Comparison of ENCODE assay signal across 10 mouse cellular contexts in the genomic region with DNA sequence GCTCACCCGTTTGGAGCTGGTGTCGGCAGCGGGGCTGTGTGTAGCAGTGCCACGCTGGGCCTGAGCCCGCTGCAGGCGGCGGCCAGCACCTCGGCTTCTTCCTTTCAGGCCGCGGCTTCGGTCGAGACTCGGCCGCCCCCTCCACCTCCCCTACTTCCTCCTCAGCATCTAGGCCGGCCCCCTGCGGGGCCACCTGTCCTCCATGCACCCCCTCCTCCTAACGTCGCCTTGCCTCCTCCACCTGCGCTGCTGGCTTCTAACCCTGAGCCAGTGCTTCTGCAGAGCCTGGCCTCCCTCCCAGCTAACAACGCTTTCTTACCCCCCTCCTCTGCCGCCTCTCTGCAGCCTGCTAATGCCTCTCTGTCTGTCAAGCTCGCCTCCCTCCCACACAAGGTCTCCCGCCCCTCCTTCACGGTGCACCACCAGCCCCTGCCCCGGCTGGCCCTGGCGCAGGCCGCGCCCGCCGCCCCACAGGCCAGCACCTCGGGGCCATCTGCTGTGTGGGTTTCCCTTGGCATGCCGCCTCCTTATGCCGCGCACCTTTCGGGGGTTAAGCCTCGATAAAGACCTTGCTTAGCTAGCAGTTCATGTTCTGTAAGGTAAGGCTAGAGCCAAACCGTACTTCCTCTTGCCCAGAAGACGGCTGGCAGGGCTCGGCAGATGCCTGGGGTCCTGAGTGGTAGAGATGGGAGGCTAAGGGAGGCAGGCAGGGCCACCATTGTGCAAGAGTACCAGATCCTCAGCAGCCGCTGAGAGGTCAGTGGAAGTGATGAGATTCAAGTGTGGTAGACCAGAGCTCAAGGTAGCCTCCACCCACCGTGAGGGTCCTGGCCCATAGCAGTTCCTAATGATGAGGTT. TPM values are rescaled to one million over a fixed set of nuclear protein-coding genes. Genes with fewer than 3 reads are reported as not detected.
DNase-seq lines count a peak whose midpoint lies in the region; ATAC-seq lines count a peak whose summit lies in the region.
"Had no signal": no experiment of that assay in that cellular context is flagged by ENCODE, and none has a peak within 500 bp of the region (broad histone marks: within the 10 kb centered on the region; RNA-seq: fewer than 3 reads in every experiment).

No protein-coding gene starts in this region.

- peaks cover 37% of the 10 kb centered on the region for H3K4me1 ChIP-seq in heart, embryonic 13.5 days

- no peaks in the 10 kb centered on the region for H3K9me3 ChIP-seq in heart, embryonic 13.5 days
- H3K9me3 ChIP-seq: embryonic facial prominence, embryonic 12.5 days; neural tube, embryonic 12.5 days had no signal

- peaks cover 93% of the 10 kb centered on the region for H3K36me3 ChIP-seq in heart, embryonic 13.5 days

- ATAC-seq in heart, embryonic 13.5 days (ENCODE audit: extremely low read depth, insufficient number of reproducible peaks, low FRiP score, low TSS enrichment), result no peak
- peak; percentile 30 for ATAC-seq in common myeloid progenitor, adult 5-6 weeks (replicated peaks; ENCODE audit: low read depth, poor library complexity, severe bottlenecking)

- no peak for DNase-seq in heart, postnatal 10 days
- peak; percentile 60 for DNase-seq in ovary, adult 18-20 months (ENCODE audit: low spot score)
- DNase-seq in ovary, postnatal 14 days (ENCODE audit: low spot score), result no peak
- DNase-seq in thymus, postnatal 25 days, result peak; percentile 79
- no peak for DNase-seq in yolk sac, embryonic 10.5 days (ENCODE audit: low spot score)
- no peak for DNase-seq in right cerebral cortex, adult 2 months (ENCODE audit: low spot score in 2 of 2)

- intact Hi-C loops in heart, postnatal 10 days (cut with DNase I), result no loop called here

- peak overlapping the region; percentile 78 for H3K27ac ChIP-seq in heart, embryonic 13.5 days (replicated peaks)
- H3K27ac ChIP-seq: embryonic facial prominence, embryonic 12.5 days; neural tube, embryonic 12.5 days had no signal

- peak overlapping the region; percentile 55 for H3K9ac ChIP-seq in heart, embryonic 13.5 days
- H3K9ac ChIP-seq: embryonic facial prominence, embryonic 12.5 days; neural tube, embryonic 12.5 days had no signal

- no peak overlapping the region for H3K4me3 ChIP-seq in heart, embryonic 13.5 days
- H3K4me3 ChIP-seq: embryonic facial prominence, embryonic 12.5 days; neural tube, embryonic 12.5 days had no signal

- H3K4me2 ChIP-seq in heart, embryonic 13.5 days, result peak overlapping the region; percentile 18; the same call in 1 of the 2 replicates
- H3K4me2 ChIP-seq: embryonic facial prominence, embryonic 12.5 days; neural tube, embryonic 12.5 days had no signal

- 72% methylated on average over 41 of the region's 41 CpGs for WGBS in heart, embryonic 13.5 days

- H3K27me3 ChIP-seq in heart, embryonic 13.5 days (replicated peaks), result no peaks in the 10 kb centered on the region
- H3K27me3 ChIP-seq: embryonic facial prominence, embryonic 12.5 days; neural tube, embryonic 12.5 days had no signal

RNA-seq across cellular contexts. Expression of a gene that starts 5.6 kb away (rescaled TPM):
- polyA plus RNA-seq in heart, embryonic 13.5 days (2015; fragmentation: Nextera tagmentation; extraction: Ambion mirVana), result 46.3 and 53.4 TPM in 2 replicates
- 10 to 100 TPM; 36.8 to 41.4 TPM for total RNA-seq in heart, postnatal 10 days (2021)
- 26.6 and 46.7 TPM in 2 replicates for total RNA-seq in common myeloid progenitor, adult 5-6 weeks (2017)

RNA-seq across cellular contexts. Expression of a gene that starts 6.0 kb away (rescaled TPM):
- 79.6 and 86.5 TPM in 2 replicates for polyA plus RNA-seq in heart, embryonic 13.5 days (2015; fragmentation: Nextera tagmentation; extraction: Ambion mirVana)
- 10 to 100 TPM; 32.6 to 32.9 TPM for total RNA-seq in heart, postnatal 10 days (2021)
- 36.7 and 43.0 TPM in 2 replicates for total RNA-seq in common myeloid progenitor, adult 5-6 weeks (2017)

RNA-seq across cellular contexts. Expression of a gene that starts 12.6 kb away (rescaled TPM):
- 0.11 TPM in 1 of 2 replicates, not detected in the other for polyA plus RNA-seq in heart, embryonic 13.5 days (2015; fragmentation: Nextera tagmentation; extraction: Ambion mirVana)
- under 1 TPM; 0.41 to 0.45 TPM for total RNA-seq in heart, postnatal 10 days (2021)
- total RNA-seq in common myeloid progenitor, adult 5-6 weeks (2017), result 0.58 TPM in 1 of 2 replicates, not detected in the other
- polyA plus RNA-seq: embryonic facial prominence, embryonic 12.5 days; neural tube, embryonic 12.5 days had no signal

RNA-seq across cellular contexts. Expression of a gene that starts 20.9 kb away (rescaled TPM):
- 5.7 and 5.9 TPM in 2 replicates for polyA plus RNA-seq in heart, embryonic 13.5 days (2015; fragmentation: Nextera tagmentation; extraction: Ambion mirVana)
- under 1 TPM in 1 of 2 experiments, not detected in 1; 0.74 TPM for total RNA-seq in heart, postnatal 10 days (2021)
- total RNA-seq in common myeloid progenitor, adult 5-6 weeks (2017), result not detected in 2 replicates

RNA-seq across cellular contexts. Expression of a gene that starts 34.1 kb away (rescaled TPM):
- polyA plus RNA-seq in heart, embryonic 13.5 days (2015; fragmentation: Nextera tagmentation; extraction: Ambion mirVana), result 2,053 and 2,109 TPM in 2 replicates
- 1,000 to 10,000 TPM; 1,023 to 1,076 TPM for total RNA-seq in heart, postnatal 10 days (2021)
- 288 TPM in 2 replicates for total RNA-seq in common myeloid progenitor, adult 5-6 weeks (2017)

Comparison
In these comparisons a context has a peak if more than half of its experiments do, and no peak if none do; other contexts are left out.
1. DNase-seq: peak in ovary, adult 18-20 months (single experiment) and thymus, postnatal 25 days (single experiment); none in heart, postnatal 10 days (0 of 2), ovary, postnatal 14 days (single experiment), yolk sac, embryonic 10.5 days (single experiment) and right cerebral cortex, adult 2 months (0 of 2).